Mouse (Mus musculus) heart, embryonic 16.5 days (tissue): ENCODE results near the gene Tanc2. TPM values are rescaled to one million over a fixed set of nuclear protein-coding genes. Genes with fewer than 3 reads are reported as not detected.

ENCODE experiments used
- ATAC-seq: fragments of 200-750 bp; cut with Nextera tagmentation; replicated peaks from 2 replicates; pipeline ENCODE4 v1.8.0; 2017; ENCODE audit warnings: moderate number of reproducible peaks; ENCODE audit not compliant: insufficient read depth, low FRiP score; ENCODE audit errors: extremely low read depth
- H3K27ac ChIP-seq: fragments of 300-500 bp; sonication (generic); 2 replicates; pipeline ENCODE4 v1.5.1; 2014; ENCODE audit warnings: mild to moderate bottlenecking, low read length, control low read depth, moderate library complexity
- H3K27me3 ChIP-seq: fragments of 300-500 bp; sonication (generic); 2 replicates; pipeline ENCODE4 v1.6.1; 2014; ENCODE audit warnings: low read length, mixed read lengths; ENCODE audit not compliant: control insufficient read depth, insufficient read depth
- H3K36me3 ChIP-seq: fragments of 300-500 bp; sonication (generic); 2 replicates; pipeline ENCODE4 v1.6.1; 2014; ENCODE audit not compliant: control insufficient read depth, insufficient read depth
- H3K4me1 ChIP-seq: fragments of 300-500 bp; sonication (generic); 2 replicates; pipeline ENCODE4 v1.6.1; 2014; ENCODE audit warnings: low read length, mixed read lengths; ENCODE audit not compliant: control insufficient read depth, insufficient read depth
- H3K4me2 ChIP-seq: fragments of 300-500 bp; sonication (generic); 2 replicates; pipeline ENCODE4 v1.6.1; 2014; ENCODE audit warnings: low read depth, mild to moderate bottlenecking, control low read depth, low read length
- H3K4me3 ChIP-seq: fragments of 300-500 bp; sonication (generic); 2 replicates; pipeline ENCODE4 v1.5.1; 2014; ENCODE audit warnings: mild to moderate bottlenecking, control low read depth, low read length
- H3K9ac ChIP-seq: fragments of 300-500 bp; sonication (generic); 2 replicates; pipeline ENCODE4 v1.6.1; 2014; ENCODE audit warnings: low read length, control low read depth
- H3K9me3 ChIP-seq: fragments of 300-500 bp; sonication (generic); replicated peaks from 2 replicates; pipeline ENCODE4 v1.6.1; 2016; ENCODE audit warnings: low read length; ENCODE audit not compliant: control insufficient read depth
- WGBS: fragments of 180-500 bp; shearing (Covaris S2); extraction: QIAGEN DNeasy Blood & Tissue Kit; methylation state at CpG from one replicate; pipeline ENCODE4 v1.1.7; 2014; 5-methylcytosine and 5-hydroxymethylcytosine counted together
- polyA plus RNA-seq: library from polyadenylated mRNA; unstranded; fragments of >200 nt; fragmentation: Nextera tagmentation; extraction: Ambion mirVana; gene quantifications from 2 replicates; pipeline ENCODE4 v1.2.1, GENCODE M21; 2015

The Tanc2 gene
- polyA plus RNA-seq, 1 experiment from 2014 or later: 8.0 TPM

DNA sequence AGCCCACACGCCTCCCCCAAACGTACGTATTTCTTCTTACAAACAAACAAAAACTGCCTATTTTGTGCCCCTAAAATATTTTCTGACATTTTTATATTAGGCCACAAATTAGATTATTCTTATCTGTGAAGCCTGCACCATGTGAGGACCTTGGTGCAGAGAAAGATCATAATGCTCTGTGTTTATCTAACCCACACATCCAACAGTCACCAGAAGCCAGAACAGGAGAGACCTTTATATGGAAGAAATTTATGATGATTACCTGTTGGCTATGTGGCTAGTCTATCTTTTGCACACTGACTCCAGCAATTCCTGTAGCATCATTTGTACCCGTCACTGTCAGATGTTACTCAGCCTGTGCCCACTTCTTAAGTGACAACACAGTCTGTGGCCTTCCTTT is 245.4 kb downstream of the Tanc2 start:
- Histone ChIP-seq H3K4me3 (no peak overlapping the region), H3K4me2 (no peak overlapping the region), H3K4me1 (peaks cover 5% of the 10 kb centered on the region), H3K27me3 (no peaks in the 10 kb centered on the region), H3K36me3 (peaks cover 6% of the 10 kb centered on the region; the same call in 1 of the 2 replicates), H3K9ac (no peak overlapping the region), H3K9me3 (no peaks in the 10 kb centered on the region), H3K27ac (no peak overlapping the region)
- 94% methylated on average over 4 of the region's 4 CpGs for WGBS
- ATAC-seq: no peak

DNA sequence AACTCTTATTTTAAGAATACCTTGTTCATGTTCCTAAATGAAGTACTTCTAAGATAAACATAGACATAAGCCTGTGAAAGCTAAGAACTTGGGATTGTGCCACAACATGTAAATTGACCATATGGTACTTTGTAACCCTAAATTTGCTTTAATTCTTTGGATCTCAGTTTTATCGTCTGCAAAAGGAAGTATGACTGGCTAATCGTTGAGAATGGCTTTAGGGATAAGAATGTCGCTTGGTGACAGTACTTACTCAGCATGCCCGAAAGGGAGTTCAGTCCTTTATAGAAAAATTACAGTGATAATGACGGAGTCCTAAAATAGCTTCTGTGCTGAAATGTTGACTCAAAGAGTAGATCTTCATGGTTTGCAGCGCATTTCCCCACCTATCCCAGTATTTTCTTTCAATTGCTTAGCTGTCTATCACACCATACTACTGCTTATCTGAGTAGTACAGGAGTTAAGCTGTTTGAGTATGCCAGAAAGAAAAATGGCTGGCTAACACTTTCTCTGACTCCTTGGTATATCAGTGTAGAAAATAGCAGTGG is 246.6 kb downstream of the Tanc2 start:
- H3K4me2 ChIP-seq: peak overlapping the region; percentile 31; the same call in 1 of the 2 replicates
- peak overlapping the region; percentile 69 for H3K27ac ChIP-seq
- WGBS: 40% methylated on average over 6 of the region's 6 CpGs
- no peak overlapping the region for H3K9ac ChIP-seq
- ATAC-seq: no peak
- H3K27me3 ChIP-seq: no peaks in the 10 kb centered on the region
- H3K4me1 ChIP-seq: peaks cover 5% of the 10 kb centered on the region
- H3K36me3 ChIP-seq: peaks cover 6% of the 10 kb centered on the region; the same call in 1 of the 2 replicates
- no peak overlapping the region for H3K4me3 ChIP-seq
- H3K9me3 ChIP-seq: no peaks in the 10 kb centered on the region

DNA sequence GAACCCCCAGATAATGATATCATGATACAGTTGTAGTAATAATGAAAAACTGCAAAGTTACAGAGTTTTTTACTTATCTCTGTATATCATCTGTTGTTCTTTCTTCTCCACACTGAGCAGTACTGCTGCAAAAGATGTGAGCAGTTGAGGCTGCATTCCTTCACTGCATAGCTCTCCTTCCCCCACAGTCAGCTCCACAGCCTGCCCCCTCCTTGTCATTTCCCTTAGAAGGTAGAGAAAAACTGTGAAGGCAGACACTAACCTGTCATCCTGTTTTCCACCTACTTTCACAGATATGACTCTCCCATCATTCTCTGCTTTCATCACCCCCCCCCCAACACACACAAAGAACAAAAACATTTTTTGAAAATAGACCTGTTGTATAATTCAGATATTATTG is 248.2 kb downstream of the Tanc2 start:
- Histone ChIP-seq H3K27ac (no peak overlapping the region), H3K9ac (no peak overlapping the region)
- ATAC-seq: no peak

DNA sequence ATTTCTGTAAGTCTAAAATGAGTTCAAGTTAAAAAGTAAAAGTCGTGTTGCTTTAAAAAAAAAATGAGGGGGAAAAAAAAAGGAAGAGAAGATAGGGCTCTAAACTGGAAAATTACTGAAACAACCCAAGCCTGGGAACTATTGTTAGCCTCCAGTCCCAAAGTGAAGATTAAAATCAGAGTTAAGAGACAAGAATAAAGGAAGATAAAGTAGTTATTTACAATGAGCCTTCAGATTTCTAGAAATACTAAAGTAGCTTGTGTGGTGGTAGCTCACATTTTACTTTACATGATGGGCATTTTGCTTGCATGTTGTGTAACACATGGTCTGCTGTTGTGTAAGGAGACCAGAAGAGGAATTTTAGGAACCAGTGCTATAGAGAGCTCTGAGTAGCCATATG is 256.1 kb downstream of the Tanc2 start:
- no peaks in the 10 kb centered on the region for H3K4me1 ChIP-seq
- 78% methylated on average over 1 of the region's 1 CpGs for WGBS
- ATAC-seq: no peak

More for the DNA sequence above, 248.2 kb downstream of the Tanc2 start:
- Histone ChIP-seq H3K36me3 (peaks cover 6% of the 10 kb centered on the region; the same call in 1 of the 2 replicates), H3K9me3 (no peaks in the 10 kb centered on the region), H3K27me3 (no peaks in the 10 kb centered on the region), H3K4me2 (no peak overlapping the region), H3K4me3 (no peak overlapping the region), H3K4me1 (peaks cover 5% of the 10 kb centered on the region)

DNA sequence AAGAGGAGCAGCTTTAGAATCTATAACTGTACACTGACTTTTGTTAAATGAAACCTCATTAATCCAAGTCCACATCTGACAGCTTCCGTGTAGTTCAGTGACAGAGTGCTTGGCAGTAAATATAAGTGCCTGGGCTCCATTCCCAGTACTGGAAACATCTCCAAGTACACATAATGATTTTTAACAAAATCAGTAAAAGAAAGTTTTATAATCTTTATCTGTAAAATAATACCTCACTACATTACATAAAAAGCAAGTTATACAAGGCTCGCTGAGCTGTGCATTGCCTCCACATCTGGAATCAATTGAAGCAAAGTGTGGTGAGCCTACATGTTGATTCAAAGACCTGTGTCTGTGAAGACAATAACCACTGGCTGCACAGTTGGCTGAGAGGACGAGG is 265.7 kb downstream of the Tanc2 start:
- H3K9ac ChIP-seq: no peak overlapping the region
- H3K4me3 ChIP-seq: no peak overlapping the region
- no peak overlapping the region for H3K27ac ChIP-seq
- H3K36me3 ChIP-seq: peaks cover 8% of the 10 kb centered on the region; the same call in 1 of the 2 replicates
- H3K4me1 ChIP-seq: 0 out of 2 replicates have a peak, but pooled peaks cover 2% of the 10 kb centered on the region
- no peaks in the 10 kb centered on the region for H3K27me3 ChIP-seq
- WGBS: 50% methylated on average over 3 of the region's 3 CpGs
- H3K9me3 ChIP-seq: no peaks in the 10 kb centered on the region
- ATAC-seq: no peak
- no peak overlapping the region for H3K4me2 ChIP-seq

More for the DNA sequence above, 256.1 kb downstream of the Tanc2 start:
- no peak overlapping the region for H3K4me3 ChIP-seq
- H3K36me3 ChIP-seq: no peaks in the 10 kb centered on the region
- no peaks in the 10 kb centered on the region for H3K27me3 ChIP-seq
- no peak overlapping the region for H3K9ac ChIP-seq
- H3K9me3 ChIP-seq: no peaks in the 10 kb centered on the region
- H3K4me2 ChIP-seq: no peak overlapping the region
- no peak overlapping the region for H3K27ac ChIP-seq

DNA sequence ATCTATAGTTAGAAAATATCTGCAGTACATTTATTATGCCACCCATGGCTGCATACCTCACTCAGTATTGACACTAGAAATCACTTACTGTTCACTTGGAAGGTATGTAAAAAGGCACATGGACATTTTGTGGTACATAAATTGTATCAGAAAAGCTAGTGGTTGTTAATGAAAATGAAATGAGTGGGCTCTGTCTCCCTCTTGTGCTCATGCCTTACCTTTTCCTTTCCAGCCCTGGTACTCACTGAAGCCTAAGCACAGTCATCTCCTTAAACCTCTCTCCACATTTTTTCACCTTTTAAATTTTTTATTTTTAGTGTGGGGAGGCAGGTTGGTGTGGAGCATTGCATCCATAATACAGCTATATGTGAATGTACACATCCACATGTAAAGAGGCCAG is 268.3 kb downstream of the Tanc2 start:
- no peaks in the 10 kb centered on the region for H3K9me3 ChIP-seq
- H3K4me2 ChIP-seq: no peak overlapping the region
- H3K27me3 ChIP-seq: no peaks in the 10 kb centered on the region
- no peak for ATAC-seq
- no peak overlapping the region for H3K4me3 ChIP-seq
- peaks cover 8% of the 10 kb centered on the region; the same call in 1 of the 2 replicates for H3K36me3 ChIP-seq
- H3K27ac ChIP-seq: no peak overlapping the region
- H3K9ac ChIP-seq: no peak overlapping the region
- 0 out of 2 replicates have a peak, but pooled peaks cover 2% of the 10 kb centered on the region for H3K4me1 ChIP-seq

DNA sequence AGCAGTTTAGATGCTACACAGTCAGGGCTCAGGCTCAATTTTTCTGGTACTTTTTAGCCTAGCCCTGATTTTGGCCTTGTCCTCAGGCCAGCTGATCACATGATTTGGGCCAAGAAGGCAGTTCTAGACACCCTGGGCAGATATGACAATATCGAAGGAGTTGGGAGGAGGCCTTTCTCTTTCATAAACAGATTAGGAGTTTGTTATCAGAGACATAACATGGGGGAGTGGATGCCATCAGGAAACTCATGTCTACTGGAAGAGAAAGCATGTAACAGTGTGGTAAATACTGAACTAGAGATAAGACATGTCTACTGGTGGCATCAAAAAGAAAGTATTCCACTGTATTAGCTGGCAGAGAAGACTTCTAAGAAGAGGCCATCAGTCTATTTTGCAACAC is 295.8 kb downstream of the Tanc2 start:
- Histone ChIP-seq H3K27ac (0 out of 2 replicates have a peak overlapping the region, but pooled peaks have one; percentile 14), H3K4me3 (no peak overlapping the region), H3K36me3 (no peaks in the 10 kb centered on the region), H3K9ac (no peak overlapping the region), H3K4me1 (peaks cover 9% of the 10 kb centered on the region), H3K4me2 (no peak overlapping the region), H3K9me3 (no peaks in the 10 kb centered on the region), H3K27me3 (no peaks in the 10 kb centered on the region)
- WGBS: 46% methylated on average over 1 of the region's 1 CpGs
- ATAC-seq: no peak

DNA sequence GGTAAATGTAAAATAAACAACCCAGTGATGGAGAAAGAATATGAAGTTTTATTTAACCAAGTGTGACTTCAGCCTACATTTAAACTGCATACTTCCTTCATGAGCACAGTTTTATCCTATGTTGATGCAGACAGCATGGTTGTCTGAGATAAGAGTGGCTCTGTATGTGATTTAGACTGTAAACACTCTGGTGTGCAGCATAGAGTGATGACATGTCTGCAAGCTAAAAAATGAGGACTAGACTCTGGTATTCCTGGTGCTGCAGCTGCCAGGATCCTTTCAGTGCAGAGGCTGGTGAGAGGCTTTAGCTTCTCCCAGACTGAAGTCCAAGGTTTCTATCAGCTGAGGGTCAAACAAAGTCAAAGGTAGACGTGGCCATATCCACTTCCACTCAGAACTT is 297.5 kb downstream of the Tanc2 start:
- Histone ChIP-seq H3K4me1 (peaks cover 10% of the 10 kb centered on the region), H3K4me2 (no peak overlapping the region), H3K9me3 (no peaks in the 10 kb centered on the region), H3K27me3 (no peaks in the 10 kb centered on the region), H3K27ac (peak overlapping the region; percentile 82), H3K36me3 (no peaks in the 10 kb centered on the region), H3K9ac (no peak overlapping the region), H3K4me3 (no peak overlapping the region)
- ATAC-seq: peak; percentile 96
- 16% methylated on average over 1 of the region's 1 CpGs for WGBS

DNA sequence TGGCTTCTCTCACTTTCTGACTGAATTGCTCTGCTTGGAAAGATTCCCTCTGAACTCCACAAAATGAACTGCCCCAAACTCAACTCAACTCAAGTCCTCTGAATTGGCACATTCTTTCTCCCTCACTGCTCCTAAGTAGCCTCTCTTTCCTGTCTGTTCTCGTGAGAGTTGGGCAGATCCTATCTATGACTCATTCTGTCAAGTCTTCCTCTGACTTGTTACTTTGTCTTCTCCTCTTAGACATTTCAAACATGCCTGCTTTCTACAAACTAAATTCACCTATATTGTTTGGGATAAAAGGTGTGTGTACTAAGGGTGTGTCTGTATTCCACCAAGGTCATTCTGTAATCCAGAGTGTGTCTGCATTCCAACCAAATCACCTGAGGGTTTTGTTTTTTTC is 309.4 kb downstream of the Tanc2 start:
- Histone ChIP-seq H3K9me3 (no peaks in the 10 kb centered on the region), H3K36me3 (peaks cover 15% of the 10 kb centered on the region; the same call in 1 of the 2 replicates), H3K4me2 (no peak overlapping the region), H3K27ac (peak overlapping the region; percentile 18; the same call in 1 of the 2 replicates), H3K4me3 (no peak overlapping the region), H3K9ac (no peak overlapping the region), H3K4me1 (0 out of 2 replicates have a peak, but pooled peaks cover 7% of the 10 kb centered on the region), H3K27me3 (no peaks in the 10 kb centered on the region)
- WGBS: 37% methylated on average over 1 of the region's 1 CpGs
- ATAC-seq: no peak
